Mouse (Mus musculus): Measurements from ENCODE around the gene Hspb8. TPM values are rescaled to one million over a fixed set of nuclear protein-coding genes. Genes with fewer than 3 reads are reported as not detected.

The Hspb8 gene
- total RNA-seq (2014; rRNA removed; ENCODE audit: low replicate concordance) (102 and 111 TPM in 2 replicates), polyA plus RNA-seq (2015; fragmentation: Nextera tagmentation; extraction: Ambion mirVana) (26.9 and 30.3 TPM in 2 replicates)

- no peak for TF ChIP-seq CTCF (IDR thresholded peaks at IDR 0.05; ENCODE audit: low read depth)
- no peak for TF ChIP-seq EP300 (IDR thresholded peaks at IDR 0.05; ENCODE audit: low read depth)
- H3K27me3 ChIP-seq (ENCODE audit: control insufficient read depth, insufficient read depth, low read length): no peaks in the 10 kb centered on the region
- ATAC-seq (ENCODE audit: insufficient read depth, low read depth) (peak; percentile 89), DNase-seq (ENCODE audit: low spot score) (peak; percentile 93)
- no peaks in the 10 kb centered on the region for H3K9me3 ChIP-seq (replicated peaks; ENCODE audit: control insufficient read depth, low read length)
- 0% methylated on average over 18 of the region's 20 CpGs for WGBS
- H3K4me1 ChIP-seq (ENCODE audit: control insufficient read depth, insufficient read depth): peaks cover 19% of the 10 kb centered on the region; the same call in 1 of the 2 replicates
- H3K27ac ChIP-seq (ENCODE audit: low read depth): peak within 1 kb of the TSS; percentile 88
- peak within 1 kb of the TSS; percentile 55 for H3K4me3 ChIP-seq (ENCODE audit: low read depth, low read length)
- peak within 1 kb of the TSS; percentile 66 for H3K4me2 ChIP-seq (ENCODE audit: low read depth, low read length)
- no peaks in the 10 kb centered on the region; the same call in 1 of the 2 replicates for H3K36me3 ChIP-seq (replicated peaks; ENCODE audit: control insufficient read depth, insufficient read depth, low read length)
- H3K9ac ChIP-seq (replicated peaks; ENCODE audit: low read depth, low read length): peak within 1 kb of the TSS; percentile 62
Measured at GRCm38 (mm10) chr5:116422699-116423201, at the start of gene Hspb8. Gene Hspb8 (minus strand): TSS chr5:116422864.

DNA sequence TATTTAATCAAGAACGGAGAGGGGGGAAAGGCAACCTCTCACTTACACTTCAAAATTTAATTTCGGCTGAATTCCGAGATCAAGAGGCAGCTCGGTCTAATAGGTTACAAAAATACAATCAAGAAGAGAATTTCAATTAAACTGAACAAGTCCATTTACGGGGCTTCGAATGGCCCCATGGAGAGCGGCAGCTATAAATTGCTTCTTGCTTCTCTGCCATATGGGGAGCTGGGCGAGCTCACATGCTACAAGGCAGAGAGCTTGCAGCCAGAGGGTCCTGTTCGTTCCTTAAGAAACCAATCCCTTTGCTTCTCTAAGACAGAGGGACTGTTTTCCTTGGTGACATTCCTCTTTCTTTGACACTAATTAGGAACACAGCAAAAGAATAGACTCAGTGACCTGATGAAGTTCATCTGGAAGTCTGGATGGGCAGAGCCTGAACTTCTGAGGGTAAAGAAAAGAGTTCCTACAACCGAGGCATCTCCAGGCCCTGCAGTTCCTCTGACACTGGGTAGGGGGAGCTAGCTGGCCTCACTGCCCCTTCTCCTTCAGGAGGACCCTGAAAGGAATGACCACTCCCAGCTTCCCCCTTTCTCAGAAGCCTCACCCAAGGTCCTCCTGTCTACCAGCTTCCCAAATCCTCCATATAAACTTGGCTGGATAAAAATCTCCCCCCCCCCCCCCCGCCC lies 38.8 kb upstream of the Hspb8 start:
- ATAC-seq (ENCODE audit: insufficient read depth, low read depth): no peak
- 61% methylated on average over 11 of the region's 11 CpGs for WGBS

GRCm38 (mm10) chr5:116459970-116460369 lies 37.3 kb upstream of the Hspb8 start:
- no peak overlapping the region for H3K4me3 ChIP-seq (ENCODE audit: low read depth, low read length)
- no peak for TF ChIP-seq CTCF (IDR thresholded peaks at IDR 0.05; ENCODE audit: low read depth)
- no peak for TF ChIP-seq EP300 (IDR thresholded peaks at IDR 0.05; ENCODE audit: low read depth)
- no peaks in the 10 kb centered on the region for H3K27me3 ChIP-seq (ENCODE audit: control insufficient read depth, insufficient read depth, low read length)
- DNase-seq (ENCODE audit: low spot score) (no peak), ATAC-seq (ENCODE audit: insufficient read depth, low read depth) (no peak)
- H3K9ac ChIP-seq (replicated peaks; ENCODE audit: low read depth, low read length): no peak overlapping the region
- no peaks in the 10 kb centered on the region for H3K4me1 ChIP-seq (ENCODE audit: control insufficient read depth, insufficient read depth)
- H3K36me3 ChIP-seq (replicated peaks; ENCODE audit: control insufficient read depth, insufficient read depth, low read length): no peaks in the 10 kb centered on the region
- H3K27ac ChIP-seq (ENCODE audit: low read depth): no peak overlapping the region
- WGBS: 81% methylated on average over 2 of the region's 2 CpGs
- H3K9me3 ChIP-seq (replicated peaks; ENCODE audit: control insufficient read depth, low read length): peaks cover 4% of the 10 kb centered on the region; the same call in 1 of the 2 replicates
- H3K4me2 ChIP-seq (ENCODE audit: low read depth, low read length): no peak overlapping the region

More for the DNA sequence above, 38.8 kb upstream of the Hspb8 start:
- H3K27me3 ChIP-seq (ENCODE audit: control insufficient read depth, insufficient read depth, low read length): no peaks in the 10 kb centered on the region
- no peak overlapping the region for H3K4me2 ChIP-seq (ENCODE audit: low read depth, low read length)
- H3K9me3 ChIP-seq (replicated peaks; ENCODE audit: control insufficient read depth, low read length): peaks cover 14% of the 10 kb centered on the region
- no peak overlapping the region for H3K4me3 ChIP-seq (ENCODE audit: low read depth, low read length)
- no peaks in the 10 kb centered on the region for H3K4me1 ChIP-seq (ENCODE audit: control insufficient read depth, insufficient read depth)
- no peak overlapping the region for H3K27ac ChIP-seq (ENCODE audit: low read depth)
- DNase-seq (ENCODE audit: low spot score): no peak
- TF ChIP-seq EP300 (IDR thresholded peaks at IDR 0.05; ENCODE audit: low read depth) (no peak), CTCF (IDR thresholded peaks at IDR 0.05; ENCODE audit: low read depth) (no peak; the same call in 1 of the 2 replicates)
- no peak overlapping the region for H3K9ac ChIP-seq (replicated peaks; ENCODE audit: low read depth, low read length)
- no peaks in the 10 kb centered on the region for H3K36me3 ChIP-seq (replicated peaks; ENCODE audit: control insufficient read depth, insufficient read depth, low read length)

DNA sequence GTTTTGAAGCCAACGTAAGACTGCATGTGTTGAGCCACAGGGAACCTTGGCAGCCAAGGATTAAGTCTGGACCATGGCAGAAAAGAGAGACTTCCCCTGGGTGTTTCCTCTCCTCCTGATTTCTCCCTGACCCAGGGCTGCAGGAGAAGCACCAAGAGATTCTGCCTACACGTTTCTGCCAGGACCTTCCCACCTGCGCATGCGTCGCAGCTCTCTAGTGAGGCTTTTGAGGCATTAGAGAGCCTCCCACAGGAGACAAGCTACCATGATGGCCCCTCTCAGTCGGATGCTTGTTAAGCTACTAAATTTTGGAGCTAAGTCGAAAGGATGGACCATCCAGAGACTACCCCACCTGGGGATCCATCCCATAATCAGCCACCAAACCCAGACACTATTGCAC lies 35.1 kb upstream of the Hspb8 start:
- no peak for DNase-seq (ENCODE audit: low spot score)
- ATAC-seq (ENCODE audit: insufficient read depth, low read depth): no peak
- Histone ChIP-seq H3K36me3 (replicated peaks; ENCODE audit: control insufficient read depth, insufficient read depth, low read length) (no peaks in the 10 kb centered on the region), H3K4me1 (ENCODE audit: control insufficient read depth, insufficient read depth) (peaks cover 3% of the 10 kb centered on the region; the same call in 1 of the 2 replicates), H3K9ac (replicated peaks; ENCODE audit: low read depth, low read length) (no peak overlapping the region), H3K27me3 (ENCODE audit: control insufficient read depth, insufficient read depth, low read length) (no peaks in the 10 kb centered on the region), H3K9me3 (replicated peaks; ENCODE audit: control insufficient read depth, low read length) (no peaks in the 10 kb centered on the region), H3K27ac (ENCODE audit: low read depth) (no peak overlapping the region), H3K4me3 (ENCODE audit: low read depth, low read length) (no peak overlapping the region), H3K4me2 (ENCODE audit: low read depth, low read length) (no peak overlapping the region)
- TF ChIP-seq CTCF (IDR thresholded peaks at IDR 0.05; ENCODE audit: low read depth) (no peak), EP300 (IDR thresholded peaks at IDR 0.05; ENCODE audit: low read depth) (no peak)
- 76% methylated on average over 7 of the region's 7 CpGs for WGBS

DNA sequence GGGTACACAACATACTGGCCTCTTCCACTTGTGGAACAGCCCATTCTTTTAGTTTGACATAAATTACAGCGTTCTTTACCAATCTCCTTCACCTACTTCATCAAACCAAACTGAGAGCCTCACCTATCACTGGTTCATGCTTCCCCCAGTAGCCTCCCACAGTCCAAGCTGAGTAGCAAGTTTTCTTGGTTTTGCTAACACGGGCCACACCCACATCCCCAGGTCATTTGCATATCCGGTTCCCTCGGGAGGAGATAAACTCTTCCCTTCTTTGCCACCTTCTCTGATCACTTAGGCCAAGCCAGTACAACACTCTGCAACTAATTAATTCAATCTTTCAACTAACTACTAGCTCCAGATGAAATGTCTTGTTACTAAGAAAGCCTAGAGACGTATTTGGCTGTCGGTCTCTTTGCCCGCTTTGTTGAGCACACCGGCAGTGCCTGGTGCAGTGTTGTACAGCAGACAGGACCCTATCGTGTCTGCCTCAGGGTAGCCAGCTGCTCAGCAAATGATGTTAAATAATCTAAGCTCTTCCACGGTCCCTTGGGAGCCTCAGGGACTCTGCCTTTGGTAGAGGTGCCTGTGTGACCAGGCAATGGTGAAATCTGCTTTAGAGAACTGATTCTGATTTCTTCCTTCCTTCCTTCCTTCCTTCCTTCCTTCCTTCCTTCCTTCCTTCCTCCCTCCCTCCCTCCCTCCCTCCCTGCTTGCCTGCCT lies 34.3 kb upstream of the Hspb8 start:
- WGBS: 42% methylated on average over 10 of the region's 10 CpGs
- TF ChIP-seq EP300 (IDR thresholded peaks at IDR 0.05; ENCODE audit: low read depth) (no peak), CTCF (IDR thresholded peaks at IDR 0.05; ENCODE audit: low read depth) (no peak)
- H3K9ac ChIP-seq (replicated peaks; ENCODE audit: low read depth, low read length): no peak overlapping the region
- 0 out of 2 replicates have a peak overlapping the region, but pooled peaks have one; percentile 21 for H3K4me2 ChIP-seq (ENCODE audit: low read depth, low read length)
- no peaks in the 10 kb centered on the region for H3K27me3 ChIP-seq (ENCODE audit: control insufficient read depth, insufficient read depth, low read length)
- H3K36me3 ChIP-seq (replicated peaks; ENCODE audit: control insufficient read depth, insufficient read depth, low read length): no peaks in the 10 kb centered on the region
- H3K9me3 ChIP-seq (replicated peaks; ENCODE audit: control insufficient read depth, low read length): no peaks in the 10 kb centered on the region
- DNase-seq (ENCODE audit: low spot score) (no peak), ATAC-seq (ENCODE audit: insufficient read depth, low read depth) (no peak)
- no peak overlapping the region for H3K4me3 ChIP-seq (ENCODE audit: low read depth, low read length)
- H3K27ac ChIP-seq (ENCODE audit: low read depth): no peak overlapping the region
- peaks cover 3% of the 10 kb centered on the region; the same call in 1 of the 2 replicates for H3K4me1 ChIP-seq (ENCODE audit: control insufficient read depth, insufficient read depth)
